Mouse (Mus musculus) stomach, postnatal 0 days (tissue): ENCODE data around the gene Acbd6.

Experiments used
- CTCF ChIP-seq: IDR thresholded peaks from 2 replicates; pipeline ENCODE4 v1.5.1; 2016; ENCODE audit warnings: antibody characterized with exemption, low read depth, mild to moderate bottlenecking, moderate library complexity
- EP300 ChIP-seq: optimal IDR thresholded peaks from 2 replicates; pipeline ENCODE3; 2016; ENCODE audit warnings: antibody characterized with exemption

DNA sequence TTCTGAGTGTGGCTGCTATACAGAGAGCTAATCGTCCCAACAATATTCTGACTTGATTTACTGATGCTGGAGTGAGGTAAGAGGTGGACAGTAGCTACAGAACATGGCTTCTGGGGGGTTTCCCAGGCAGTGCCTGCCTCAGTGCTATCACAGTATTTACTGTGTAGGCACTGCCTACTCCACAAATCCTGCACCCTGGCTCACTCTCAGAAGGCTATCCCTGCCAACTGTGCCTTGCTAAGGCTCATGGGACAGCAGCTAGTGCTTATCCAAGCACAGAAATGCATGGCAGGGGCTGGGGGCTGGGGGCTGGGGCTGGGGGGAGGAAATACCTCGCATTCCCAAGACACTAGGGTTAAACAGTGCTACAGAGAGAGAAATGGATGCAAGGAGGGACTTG, 155.4 kb downstream of the Acbd6 start:
- no peak for TF ChIP-seq CTCF
- no peak for TF ChIP-seq EP300
